Comparison of ENCODE assay signal across 9 mouse cellular contexts in the genomic region with DNA sequence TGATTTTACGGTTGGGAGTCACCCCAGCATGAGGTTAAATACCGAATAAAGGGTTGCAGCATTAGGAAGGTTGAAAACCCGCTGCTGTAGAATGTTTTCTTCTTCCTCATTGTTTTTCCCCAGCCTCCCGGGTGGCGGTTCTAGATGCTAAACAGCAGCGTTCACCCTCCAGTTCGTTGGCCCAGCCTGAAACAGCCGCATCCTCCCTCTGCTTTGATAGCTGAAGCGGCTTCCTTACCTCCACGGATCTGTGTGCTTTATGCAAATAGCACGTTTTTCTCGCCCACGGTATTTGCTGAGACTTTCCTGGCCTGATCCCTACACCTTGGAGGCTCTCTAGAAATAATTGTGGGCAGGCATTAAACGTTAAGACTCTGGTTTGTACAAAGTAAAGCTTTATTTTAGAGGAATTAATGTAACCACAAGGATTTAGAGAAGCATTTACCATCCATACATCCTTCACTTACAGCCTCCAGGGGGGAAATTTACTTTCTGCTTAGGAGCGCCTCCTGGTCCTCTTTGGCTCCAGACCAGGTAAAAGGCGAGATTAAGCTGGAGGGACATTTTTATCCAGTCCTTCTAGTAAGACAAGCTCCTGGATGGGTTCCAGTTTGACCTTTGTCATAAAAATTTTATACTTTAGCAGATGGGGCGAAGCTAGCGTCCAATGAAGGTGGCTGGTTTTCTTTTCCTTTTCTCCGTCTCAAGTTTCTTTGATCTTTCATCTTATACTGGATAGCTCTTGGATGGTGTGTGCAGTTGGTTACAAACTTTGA. TPM values are rescaled to one million over a fixed set of nuclear protein-coding genes. Genes with fewer than 3 reads are reported as not detected.
DNase-seq lines count a peak whose midpoint lies in the region; ATAC-seq and TF ChIP-seq lines count a peak whose summit lies in the region.
"Had no signal": no experiment of that assay in that cellular context is flagged by ENCODE, and none has a peak within 500 bp of the region (broad histone marks: within the 10 kb centered on the region; RNA-seq: fewer than 3 reads in every experiment).

No protein-coding gene starts in this region.

- intact Hi-C loops in heart, adult 2 months (cut with DNase I) = loop anchor here (10.0 kb wide), 1 partner anchor 152 kb away; no protein-coding TSS in a partner anchor

- peaks cover 37% of the 10 kb centered on the region for H3K4me1 ChIP-seq in heart, embryonic 11.5 days (ENCODE audit: control insufficient read depth, insufficient read depth, low read length)
- peaks cover 4% of the 10 kb centered on the region for H3K4me1 ChIP-seq in heart, adult 2 months (ENCODE audit: control insufficient read depth, insufficient read depth, low read length)
- H3K4me1 ChIP-seq in cortical plate, adult 2 months (ENCODE audit: control insufficient read depth, insufficient read depth, low read length) = peaks cover 2% of the 10 kb centered on the region; the same call in 1 of the 2 replicates
- peaks cover 68% of the 10 kb centered on the region for H3K4me1 ChIP-seq in hindbrain, embryonic 13.5 days (replicated peaks)
- peaks cover 39% of the 10 kb centered on the region for H3K4me1 ChIP-seq in midbrain, embryonic 15.5 days

- H3K27ac ChIP-seq in heart, embryonic 11.5 days (ENCODE audit: low read depth, low read length) = no peak overlapping the region
- H3K27ac ChIP-seq in heart, adult 2 months = no peak overlapping the region
- no peak overlapping the region for H3K27ac ChIP-seq in cortical plate, adult 2 months (ENCODE audit: insufficient read depth, low read length)
- H3K27ac ChIP-seq in hindbrain, embryonic 13.5 days = 0 out of 2 replicates have a peak overlapping the region, but pooled peaks have one; percentile 14
- H3K27ac ChIP-seq in midbrain, embryonic 15.5 days = no peak overlapping the region

- H3K9ac ChIP-seq in heart, embryonic 11.5 days (ENCODE audit: low read depth, low read length) = peak overlapping the region; percentile 18; the same call in 1 of the 2 replicates
- no peak overlapping the region for H3K9ac ChIP-seq in heart, adult 2 months (ENCODE audit: low read depth, low read length)
- peak overlapping the region; percentile 57; the same call in 1 of the 2 replicates for H3K9ac ChIP-seq in hindbrain, embryonic 13.5 days
- no peak overlapping the region for H3K9ac ChIP-seq in midbrain, embryonic 15.5 days

- no peak for TF ChIP-seq POLR2A in heart, adult 2 months (IDR thresholded peaks at IDR 0.05; ENCODE audit: insufficient read depth, low read depth, low read length)
- TF ChIP-seq POLR2A in cortical plate, adult 2 months (IDR thresholded peaks at IDR 0.05; ENCODE audit: extremely low read depth, insufficient read depth, low read length) = no peak

- no peaks in the 10 kb centered on the region for H3K79me2 ChIP-seq in heart, adult 2 months (replicated peaks; ENCODE audit: control insufficient read depth, insufficient read depth, low read length)

- 28% methylated on average over 19 of the region's 19 CpGs for WGBS in heart, embryonic 11.5 days (ENCODE audit: insufficient replicate concordance)
- 47% methylated on average over 19 of the region's 19 CpGs for WGBS in heart, adult 2 months
- 19% methylated on average over 19 of the region's 19 CpGs for WGBS in hindbrain, embryonic 13.5 days
- WGBS in midbrain, embryonic 15.5 days = 21% methylated on average over 19 of the region's 19 CpGs

- no peaks in the 10 kb centered on the region for H3K36me3 ChIP-seq in heart, embryonic 11.5 days (ENCODE audit: control insufficient read depth, insufficient read depth, low read length)
- no peaks in the 10 kb centered on the region; the same call in none of the 2 replicates for H3K36me3 ChIP-seq in heart, adult 2 months (ENCODE audit: control insufficient read depth, insufficient read depth, low read length)
- H3K36me3 ChIP-seq in hindbrain, embryonic 13.5 days = no peaks in the 10 kb centered on the region
- H3K36me3 ChIP-seq in midbrain, embryonic 15.5 days (replicated peaks) = no peaks in the 10 kb centered on the region

- no peak for TF ChIP-seq EP300 in heart, adult 2 months (IDR thresholded peaks at IDR 0.05; ENCODE audit: insufficient read depth, low read depth, low read length)

- DNase-seq in heart, adult 2 months = no peak
- no peak for DNase-seq in spleen, postnatal 14 days (ENCODE audit: low spot score in 2 of 2)
- no peak for DNase-seq in adrenal gland, postnatal 4 days (ENCODE audit: low spot score in 2 of 2)
- DNase-seq: thymus, postnatal 4 days had no signal

- H3K27me3 ChIP-seq in heart, embryonic 11.5 days (ENCODE audit: control insufficient read depth, insufficient read depth, low read length) = peaks cover 13% of the 10 kb centered on the region; the same call in 1 of the 2 replicates
- no peaks in the 10 kb centered on the region for H3K27me3 ChIP-seq in heart, adult 2 months (ENCODE audit: control insufficient read depth, insufficient read depth, low read length)
- peaks cover 49% of the 10 kb centered on the region for H3K27me3 ChIP-seq in hindbrain, embryonic 13.5 days
- H3K27me3 ChIP-seq in midbrain, embryonic 15.5 days (replicated peaks) = peaks cover 44% of the 10 kb centered on the region

- no peak for TF ChIP-seq CTCF in heart, adult 2 months (IDR thresholded peaks at IDR 0.05)
- no peak for TF ChIP-seq CTCF in cortical plate, adult 2 months (IDR thresholded peaks at IDR 0.05; ENCODE audit: extremely low read depth, insufficient read depth, low read length)

- no peak for ATAC-seq in heart, embryonic 11.5 days (replicated peaks; ENCODE audit: insufficient number of reproducible peaks, low FRiP score, low TSS enrichment)
- ATAC-seq in hindbrain, embryonic 13.5 days (ENCODE audit: low FRiP score) = no peak
- no peak for ATAC-seq in midbrain, embryonic 15.5 days (replicated peaks)
- no peak for ATAC-seq in CD4-positive, CD25-positive, alpha-beta regulatory T cell, adult 4 months

- peak overlapping the region; percentile 59 for H3K4me3 ChIP-seq in heart, embryonic 11.5 days (ENCODE audit: low read depth, low read length)
- no peak overlapping the region; the same call in 1 of the 2 replicates for H3K4me3 ChIP-seq in heart, adult 2 months
- H3K4me3 ChIP-seq in cortical plate, adult 2 months (ENCODE audit: insufficient read depth, low read length) = peak overlapping the region; percentile 23; the same call in 1 of the 2 replicates
- peak overlapping the region; percentile 68 for H3K4me3 ChIP-seq in hindbrain, embryonic 13.5 days
- H3K4me3 ChIP-seq in midbrain, embryonic 15.5 days = peak overlapping the region; percentile 62

- no peaks in the 10 kb centered on the region for H3K9me3 ChIP-seq in heart, embryonic 11.5 days (replicated peaks; ENCODE audit: control insufficient read depth, low read length)
- no peaks in the 10 kb centered on the region for H3K9me3 ChIP-seq in hindbrain, embryonic 13.5 days
- H3K9me3 ChIP-seq in midbrain, embryonic 15.5 days = no peaks in the 10 kb centered on the region

- peak overlapping the region; percentile 70 for H3K4me2 ChIP-seq in heart, embryonic 11.5 days
- peak overlapping the region; percentile 99 for H3K4me2 ChIP-seq in hindbrain, embryonic 13.5 days
- H3K4me2 ChIP-seq in midbrain, embryonic 15.5 days = peak overlapping the region; percentile 100

RNA-seq across cellular contexts. Expression of a gene that starts 1.7 kb away (rescaled TPM):
- 6.1 and 6.3 TPM in 2 replicates for polyA plus RNA-seq in heart, embryonic 11.5 days (2014; fragmentation: Nextera tagmentation; extraction: Ambion mirVana)
- 10 to 100 TPM; 18.7 to 20.6 TPM for total RNA-seq in heart, adult 2 months (2021)
- polyA plus RNA-seq in heart, adult 2 months (2012; rRNA removed) = 5.9 and 10.0 TPM in 2 replicates
- polyA plus RNA-seq in cortical plate, adult 2 months (2012; rRNA removed) = 1.8 and 2.2 TPM in 2 replicates
- polyA plus RNA-seq in hindbrain, embryonic 13.5 days (2015; fragmentation: Nextera tagmentation; extraction: Ambion mirVana) = 3.8 and 4.8 TPM in 2 replicates
- polyA plus RNA-seq in midbrain, embryonic 15.5 days (2015; fragmentation: Nextera tagmentation; extraction: Ambion mirVana) = 4.0 and 5.1 TPM in 2 replicates
- polyA plus RNA-seq in CD4-positive, CD25-positive, alpha-beta regulatory T cell, adult 4 months (2017; shearing (Covaris generic)) = under 1 TPM; 0.09 to 0.20 TPM
- total RNA-seq in adrenal gland, postnatal 4 days (2021) = 10 to 100 TPM; 11.4 to 11.9 TPM

Comparison
In these comparisons a context has a peak if more than half of its experiments do, and no peak if none do; other contexts are left out.
1. H3K9ac ChIP-seq: peak in heart, embryonic 11.5 days (single experiment) and hindbrain, embryonic 13.5 days (single experiment); none in heart, adult 2 months (single experiment) and midbrain, embryonic 15.5 days (single experiment).
2. Peak in every context shown above with its lines, with median percentiles within 50 percentile points of each other: H3K4me2 ChIP-seq.